Mouse (Mus musculus) kidney, postnatal 36 days (tissue): ENCODE results near the gene Crp.

Source experiments
- DNase-seq, 2 experiments: peaks; one replicate each; pipeline ENCODE4 v3.0.0; 2021 to 2022; ENCODE audit warnings: mixed read lengths in 2 of 2

Crp gene

GRCm38 (mm10) chr1:172751241-172751640, 53.4 kb downstream of the Crp start:
- DNase-seq = no peak

GRCm38 (mm10) chr1:172755151-172755550, 57.3 kb downstream of the Crp start:
- no peak for DNase-seq

DNA sequence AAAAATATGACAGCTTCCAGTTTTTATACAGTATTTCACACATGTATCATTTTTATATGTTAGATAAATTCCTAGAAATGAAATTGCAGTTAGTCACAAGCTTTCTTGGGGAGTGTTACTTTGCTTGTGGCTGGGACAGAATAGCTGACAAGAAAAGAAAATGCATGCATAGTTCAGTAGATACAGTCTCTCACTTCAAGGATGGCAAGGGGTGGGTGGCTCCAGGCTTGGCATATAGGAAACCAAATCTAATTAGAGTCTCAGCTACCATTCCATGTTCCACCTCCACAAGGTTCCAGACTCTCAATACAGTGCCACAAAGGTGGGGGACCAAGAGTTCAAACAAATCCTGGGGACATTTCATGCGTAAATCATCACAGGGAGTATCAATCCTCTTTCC, 61.7 kb downstream of the Crp start:
- no peak for DNase-seq

DNA sequence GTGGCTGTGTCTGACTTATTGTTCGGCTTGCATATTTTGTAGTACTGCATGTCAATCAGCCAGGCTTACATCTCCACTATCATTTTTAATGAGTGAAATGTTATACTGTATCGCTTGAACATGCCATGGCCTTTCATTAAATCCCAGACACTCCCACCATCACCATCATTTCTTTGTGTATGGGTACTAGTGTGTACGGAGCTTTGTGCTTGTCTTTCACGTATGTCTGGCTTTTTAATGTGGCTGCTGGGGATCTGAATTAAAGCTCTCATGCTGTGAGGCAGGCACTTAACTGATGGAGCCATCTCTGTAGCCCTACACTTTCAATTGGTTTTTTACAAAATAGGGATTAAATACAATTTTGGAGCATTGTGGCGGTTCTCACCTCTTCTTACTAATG, 81.3 kb downstream of the Crp start:
- no peak for DNase-seq

DNA sequence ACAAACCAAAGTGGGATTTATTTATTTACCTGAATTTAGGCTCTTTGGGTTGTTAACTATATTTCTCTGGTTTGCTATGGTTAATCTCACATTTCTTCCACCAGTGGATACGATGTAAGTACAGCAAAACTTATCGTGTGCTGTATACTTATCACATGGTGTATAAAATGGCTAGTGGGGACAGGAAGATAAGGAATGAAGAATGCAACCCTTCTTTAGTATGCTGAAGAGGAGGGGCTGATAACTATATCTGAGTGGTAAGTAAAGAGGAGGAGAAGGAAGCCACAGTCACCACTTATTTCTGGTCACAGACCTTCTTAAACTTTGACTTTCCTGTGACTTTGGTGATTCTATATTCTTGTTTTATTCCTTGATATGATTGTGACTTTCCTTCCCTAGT, 87.5 kb downstream of the Crp start:
- DNase-seq = no peak

GRCm38 (mm10) chr1:172785886-172786285, 88.0 kb downstream of the Crp start:
- peak; percentile 27 to 36 for DNase-seq

GRCm38 (mm10) chr1:172828975-172829374, 131.1 kb downstream of the Crp start:
- no peak for DNase-seq

GRCm38 (mm10) chr1:172847044-172847761, 149.3 kb downstream of the Crp start:
- DNase-seq = no peak

- no peak for DNase-seq
Observed at GRCm38 (mm10) chr1:172848171-172848570, 150.3 kb downstream of the Crp start.

- no peak for DNase-seq
Observed at GRCm38 (mm10) chr1:172875265-172875664, 177.4 kb downstream of the Crp start.

- no peak for DNase-seq
Observed at GRCm38 (mm10) chr1:172876675-172877074, 178.8 kb downstream of the Crp start.
